Mouse (Mus musculus): Measurements from ENCODE around the gene Traf3ip2.
A peak's percentile ranks its signal among the peaks of the same experiment; 100 is the strongest.

The Traf3ip2 gene

GRCm38 (mm10) chr10:39600115-39600514 lies 12.6 kb upstream of the Traf3ip2 start:
- DNase-seq (ENCODE audit: low spot score) = no peak

GRCm38 (mm10) chr10:39601068-39601467 lies 11.7 kb upstream of the Traf3ip2 start:
- no peak for DNase-seq (ENCODE audit: low spot score)

GRCm38 (mm10) chr10:39606434-39606833 lies 6.3 kb upstream of the Traf3ip2 start:
- DNase-seq (ENCODE audit: low spot score) = no peak

GRCm38 (mm10) chr10:39611234-39611633 lies 1.5 kb upstream of the Traf3ip2 start:
- no peak for DNase-seq (ENCODE audit: low spot score)

- DNase-seq (ENCODE audit: low spot score) = no peak
These were observed 603 bp upstream of the Traf3ip2 start for GRCm38 (mm10) chr10:39612131-39612530.

- DNase-seq (ENCODE audit: low spot score) = peak; percentile 86
These were observed 476 bp downstream of the Traf3ip2 start for GRCm38 (mm10) chr10:39612989-39613831.

- DNase-seq (ENCODE audit: low spot score) = peak; percentile 55
These were observed 1.2 kb downstream of the Traf3ip2 start for GRCm38 (mm10) chr10:39613973-39614372.

- peak; percentile 85 for DNase-seq (ENCODE audit: low spot score)
These were observed 1.9 kb downstream of the Traf3ip2 start for GRCm38 (mm10) chr10:39614676-39615075.

- DNase-seq (ENCODE audit: low spot score) = no peak
These were observed 2.9 kb downstream of the Traf3ip2 start for GRCm38 (mm10) chr10:39615531-39616229.

GRCm38 (mm10) chr10:39616230-39616590 lies 3.5 kb downstream of the Traf3ip2 start:
- no peak for DNase-seq (ENCODE audit: low spot score)

GRCm38 (mm10) chr10:39616626-39617025 lies 3.9 kb downstream of the Traf3ip2 start:
- DNase-seq (ENCODE audit: low spot score) = no peak

- no peak for DNase-seq (ENCODE audit: low spot score)
These were observed 5.7 kb downstream of the Traf3ip2 start for GRCm38 (mm10) chr10:39618431-39618830.

GRCm38 (mm10) chr10:39620626-39621025 lies 7.9 kb downstream of the Traf3ip2 start:
- no peak for DNase-seq (ENCODE audit: low spot score)

GRCm38 (mm10) chr10:39623806-39624205 lies 11.1 kb downstream of the Traf3ip2 start:
- DNase-seq (ENCODE audit: low spot score) = no peak

GRCm38 (mm10) chr10:39624837-39625625 lies 12.3 kb downstream of the Traf3ip2 start:
- peak; percentile 41 for DNase-seq (ENCODE audit: low spot score)

GRCm38 (mm10) chr10:39625626-39626260 lies 13.0 kb downstream of the Traf3ip2 start:
- DNase-seq (ENCODE audit: low spot score) = no peak

- DNase-seq (ENCODE audit: low spot score) = no peak
These were observed 13.6 kb downstream of the Traf3ip2 start for GRCm38 (mm10) chr10:39626376-39626775.

GRCm38 (mm10) chr10:39628799-39629517 lies 16.2 kb downstream of the Traf3ip2 start:
- no peak for DNase-seq (ENCODE audit: low spot score)

GRCm38 (mm10) chr10:39629746-39630552 lies 17.2 kb downstream of the Traf3ip2 start:
- no peak for DNase-seq (ENCODE audit: low spot score)

GRCm38 (mm10) chr10:39630811-39631210 lies 18.1 kb downstream of the Traf3ip2 start:
- DNase-seq (ENCODE audit: low spot score) = no peak
